Mouse (Mus musculus) naive thymus-derived CD4-positive, alpha-beta T cell, adult 5 months (primary cell): Measurements from ENCODE around the gene Olfr1454. TPM values are rescaled to one million over a fixed set of nuclear protein-coding genes. Genes with fewer than 3 reads are reported as not detected.

Experiments used
- polyA plus RNA-seq: library from polyadenylated mRNA; unstranded; fragments of 100-300 nt; shearing (Covaris generic); gene quantifications from one replicate; pipeline ENCODE4 v1.2.1, GENCODE M21; 2017

Gene Olfr1454
- polyA plus RNA-seq = not detected

GRCm38 (mm10) chr19:13060310-13060709 is at the start of gene Olfr1454:
TSS of gene Olfr1454 (plus strand) at chr19:13060610.

DNA sequence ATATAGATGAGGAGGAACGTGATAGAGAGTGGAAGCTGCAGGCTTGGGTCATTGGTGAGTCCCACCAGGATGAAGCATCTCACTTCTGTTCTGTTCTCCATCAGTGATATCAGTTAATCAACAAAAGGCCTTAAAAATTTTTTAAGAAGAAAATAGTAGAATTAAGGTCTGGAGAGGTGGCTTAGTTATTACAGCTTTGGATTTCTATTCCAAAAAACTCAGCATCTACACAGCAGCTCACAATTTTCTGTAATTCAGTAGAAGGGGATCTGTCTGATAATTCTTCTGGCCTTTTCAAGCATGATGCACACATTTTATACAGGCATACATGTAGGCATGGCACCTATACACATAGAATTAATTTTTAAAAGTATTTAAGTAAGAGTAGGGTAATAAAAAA is 32.2 kb upstream of the Olfr1454 start, which contains the start of gene Olfr1453:
Gene Olfr1453, minus strand, starts transcription at position 101 of the 400 bp plus-strand sequence.

GRCm38 (mm10) chr19:13097791-13098190 is 37.4 kb downstream of the Olfr1454 start, which contains the start of gene Olfr1457:
TSS of gene Olfr1457 (minus strand) at chr19:13097891.

GRCm38 (mm10) chr19:13106675-13107074 is 46.3 kb downstream of the Olfr1454 start, which contains the start of gene Olfr1458:
TSS of gene Olfr1458 (minus strand) at chr19:13106775.

Other genes starting within 250 kb of the Olfr1454 start
- not detected for gene Gm5244, start 213.9 kb upstream of the Olfr1454 start, polyA plus RNA-seq
- gene Olfr1444, start 203.3 kb upstream of the Olfr1454 start, polyA plus RNA-seq = 0.31 TPM
- gene Olfr1445, start 176.8 kb upstream of the Olfr1454 start, polyA plus RNA-seq = not detected
- 0.34 TPM for gene Olfr1446, start 167.1 kb upstream of the Olfr1454 start, polyA plus RNA-seq
- not detected for gene Olfr1447, start 156.9 kb upstream of the Olfr1454 start, polyA plus RNA-seq
- gene Olfr1448, start 136.2 kb upstream of the Olfr1454 start, polyA plus RNA-seq = not detected
- gene Olfr1449, start 129.8 kb upstream of the Olfr1454 start, polyA plus RNA-seq = not detected
- gene Olfr1450, start 110.4 kb upstream of the Olfr1454 start, polyA plus RNA-seq = not detected
- 0.20 TPM for gene Olfr1451, start 65.6 kb upstream of the Olfr1454 start, polyA plus RNA-seq
- not detected for gene Olfr1453, start 32.3 kb upstream of the Olfr1454 start, polyA plus RNA-seq
- gene Olfr1457, start 37.3 kb downstream of the Olfr1454 start, polyA plus RNA-seq = not detected
- not detected for gene Olfr1458, start 46.2 kb downstream of the Olfr1454 start, polyA plus RNA-seq
- not detected for gene Olfr1459, start 88.9 kb downstream of the Olfr1454 start, polyA plus RNA-seq
- not detected for gene Olfr1461, start 102.4 kb downstream of the Olfr1454 start, polyA plus RNA-seq
- not detected for gene Olfr1462, start 125.1 kb downstream of the Olfr1454 start, polyA plus RNA-seq
- not detected for gene Olfr1463, start 170.7 kb downstream of the Olfr1454 start, polyA plus RNA-seq